Mouse (Mus musculus) intestine, embryonic 16.5 days (tissue): ENCODE measurements around the gene Ccdc78. TPM values are rescaled to one million over a fixed set of nuclear protein-coding genes. Genes with fewer than 3 reads are reported as not detected.

ENCODE experiments used
- ATAC-seq: fragments of 200-750 bp; cut with Nextera tagmentation; 2 replicates; pipeline ENCODE4 v1.8.0; 2017; ENCODE audit warnings: moderate TSS enrichment, moderate library complexity
- H3K27ac ChIP-seq: fragments of 300-500 bp; sonication (generic); 2 replicates; pipeline ENCODE4 v1.5.1; 2014; ENCODE audit warnings: mild to moderate bottlenecking, low read length
- H3K27me3 ChIP-seq: fragments of 300-500 bp; sonication (generic); replicated peaks from 2 replicates; pipeline ENCODE4 v1.6.1; 2014; ENCODE audit warnings: low read length, control low read depth, mixed read lengths; ENCODE audit not compliant: control insufficient read depth, insufficient read depth
- H3K36me3 ChIP-seq: fragments of 300-500 bp; sonication (generic); 2 replicates; pipeline ENCODE4 v1.6.1; 2014; ENCODE audit warnings: low read length, control low read depth; ENCODE audit not compliant: control insufficient read depth, insufficient read depth
- H3K4me1 ChIP-seq: fragments of 300-500 bp; sonication (generic); 2 replicates; pipeline ENCODE4 v1.6.1; 2014; ENCODE audit warnings: low read length, control low read depth, mixed read lengths; ENCODE audit not compliant: control insufficient read depth, insufficient read depth
- H3K4me2 ChIP-seq: fragments of 300-500 bp; sonication (generic); 2 replicates; pipeline ENCODE4 v1.6.1; 2014; ENCODE audit warnings: low read depth, low read length, control low read depth
- H3K4me3 ChIP-seq: fragments of 300-500 bp; sonication (generic); 2 replicates; pipeline ENCODE4 v1.5.1; 2014; ENCODE audit warnings: mild to moderate bottlenecking, low read length
- H3K9ac ChIP-seq: fragments of 300-500 bp; sonication (generic); 2 replicates; pipeline ENCODE4 v1.6.1; 2014; ENCODE audit warnings: low read depth, low read length
- H3K9me3 ChIP-seq: fragments of 300-500 bp; sonication (generic); 2 replicates; pipeline ENCODE4 v1.6.1; 2016; ENCODE audit warnings: low read length, control low read depth; ENCODE audit not compliant: control insufficient read depth
- WGBS: fragments of 180-500 bp; shearing (Covaris S2); extraction: QIAGEN DNeasy Blood & Tissue Kit; methylation state at CpG from one replicate; pipeline ENCODE4 v1.1.7; 2014; 5-methylcytosine and 5-hydroxymethylcytosine counted together
- polyA plus RNA-seq: library from polyadenylated mRNA; unstranded; fragments of >200 nt; fragmentation: Nextera tagmentation; extraction: Ambion mirVana; gene quantifications from 2 replicates; pipeline ENCODE4 v1.2.1, GENCODE M21; 2015

Gene Ccdc78
- polyA plus RNA-seq, 1 experiment from 2014 or later: 0.16 TPM

DNA sequence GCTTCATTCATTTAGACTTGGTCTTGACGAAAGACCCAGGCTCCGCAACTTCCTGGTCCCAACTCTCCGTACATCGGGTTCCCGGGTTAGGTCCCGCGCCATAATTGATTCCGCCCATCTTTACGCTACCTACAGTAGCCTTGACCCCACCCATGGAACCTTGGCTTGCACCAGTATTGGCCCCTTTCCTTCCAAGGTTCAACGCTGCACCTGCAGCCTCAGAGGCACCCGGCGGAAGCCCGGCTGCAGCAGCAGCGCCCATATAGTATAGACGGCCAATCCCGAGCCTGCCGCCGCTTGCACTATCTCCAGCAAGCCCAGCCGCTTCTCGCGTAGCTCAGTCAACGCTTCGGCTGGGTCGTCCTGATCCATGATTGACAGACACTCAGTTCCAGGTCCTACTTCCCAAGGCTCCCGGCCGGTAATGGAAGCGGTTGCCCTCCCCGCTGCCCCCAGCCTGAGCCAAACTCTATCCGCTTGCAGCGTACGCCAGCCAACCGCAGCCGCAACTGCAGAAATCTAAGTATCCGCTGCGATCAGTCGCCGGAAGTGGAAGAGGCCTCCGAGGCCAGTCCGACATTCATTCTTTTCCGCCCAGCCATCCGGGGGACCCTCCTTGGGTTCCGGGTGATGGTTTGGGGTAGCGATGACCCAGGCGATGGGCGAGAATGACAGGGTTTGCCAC lies 5.6 kb downstream of the Ccdc78 start:
- peak overlapping the region; percentile 99 for H3K27ac ChIP-seq
- H3K36me3 ChIP-seq: peaks cover 10% of the 10 kb centered on the region; the same call in 1 of the 2 replicates
- H3K9me3 ChIP-seq: no peaks in the 10 kb centered on the region
- WGBS: under 1% methylated on average over 45 of the region's 45 CpGs
- H3K4me1 ChIP-seq: peaks cover 32% of the 10 kb centered on the region
- H3K4me2 ChIP-seq: peak overlapping the region; percentile 90
- H3K9ac ChIP-seq: peak overlapping the region; percentile 89
- peak; percentile 81 for ATAC-seq
- H3K27me3 ChIP-seq: no peaks in the 10 kb centered on the region
- peak overlapping the region; percentile 85 for H3K4me3 ChIP-seq

DNA sequence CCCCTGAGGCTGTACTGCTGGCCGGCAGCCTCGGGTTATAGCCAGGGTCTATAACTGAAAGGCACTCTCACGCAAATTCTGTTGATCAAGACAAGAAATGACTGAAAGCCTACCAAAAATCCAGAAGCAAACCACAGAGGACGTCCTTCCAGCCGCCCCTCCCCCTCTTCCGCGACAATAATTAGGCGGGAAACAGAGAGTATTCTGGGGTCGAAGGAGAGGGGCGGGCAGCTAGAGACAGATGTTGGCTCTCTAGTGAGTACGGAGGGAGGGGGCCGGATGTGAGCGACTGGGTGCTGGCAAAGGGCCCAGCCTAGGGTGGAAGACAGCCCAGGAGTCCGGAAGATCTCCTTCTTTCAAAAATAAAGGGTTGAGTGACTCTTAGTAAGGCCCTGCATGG lies 6.2 kb downstream of the Ccdc78 start, which contains the start of gene Fam173a:
Gene Fam173a, minus strand, starts transcription at position 287 of the 400 bp plus-strand sequence.
- H3K4me3 ChIP-seq: peak within 1 kb of the TSS; percentile 85
- ATAC-seq: peak; percentile 67
- peak within 1 kb of the TSS; percentile 99 for H3K27ac ChIP-seq
- peaks cover 37% of the 10 kb centered on the region for H3K4me1 ChIP-seq
- peaks cover 10% of the 10 kb centered on the region; the same call in 1 of the 2 replicates for H3K36me3 ChIP-seq
- H3K27me3 ChIP-seq: no peaks in the 10 kb centered on the region
- peak within 1 kb of the TSS; percentile 90 for H3K4me2 ChIP-seq
- H3K9me3 ChIP-seq: no peaks in the 10 kb centered on the region
- WGBS: under 1% methylated on average over 14 of the region's 14 CpGs
- peak within 1 kb of the TSS; percentile 89 for H3K9ac ChIP-seq

DNA sequence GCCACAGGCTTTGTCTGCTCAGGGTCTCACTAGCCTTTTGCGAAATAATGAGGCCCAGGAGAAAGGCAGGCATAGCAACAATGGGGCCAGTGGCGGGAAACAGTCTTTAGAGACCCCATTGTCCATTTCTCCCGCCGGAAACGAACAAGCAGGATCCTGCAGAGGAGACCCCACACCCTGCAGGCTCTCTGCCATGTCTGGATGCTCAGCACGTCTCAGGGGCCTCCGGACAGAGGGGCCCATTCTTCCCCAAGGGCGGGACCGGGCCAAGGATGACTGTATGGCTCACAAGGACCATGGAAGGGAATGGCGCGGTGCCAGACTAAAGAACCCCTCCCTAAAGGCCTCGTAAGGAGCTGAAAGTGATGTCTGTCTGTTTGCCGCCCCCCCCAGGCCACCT lies 7.8 kb downstream of the Ccdc78 start:
- no peak for ATAC-seq

DNA sequence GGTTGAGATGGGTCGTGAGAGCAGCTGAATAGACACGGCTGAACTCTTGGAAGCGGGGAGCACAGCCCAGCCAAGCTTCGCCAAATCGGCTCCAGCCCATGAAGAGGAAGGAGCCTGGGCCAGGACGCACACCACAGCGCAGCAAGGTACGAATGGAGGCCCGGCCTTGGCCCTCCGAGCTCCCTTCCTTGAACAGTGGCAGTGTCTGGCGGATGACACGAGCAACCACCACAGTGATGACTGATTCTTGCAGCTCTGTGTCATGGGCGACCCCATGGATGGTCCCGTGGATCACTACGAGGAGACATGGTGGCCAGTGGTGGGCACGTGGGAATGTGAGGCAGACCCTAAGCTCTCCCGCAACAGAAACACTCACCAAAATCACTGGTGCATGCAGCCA lies 8.6 kb downstream of the Ccdc78 start:
- no peak overlapping the region for H3K4me2 ChIP-seq
- ATAC-seq: no peak
- H3K9me3 ChIP-seq: no peaks in the 10 kb centered on the region
- WGBS: 82% methylated on average over 17 of the region's 17 CpGs
- H3K4me1 ChIP-seq: peaks cover 37% of the 10 kb centered on the region
- 0 out of 2 replicates have a peak, but pooled peaks cover 2% of the 10 kb centered on the region for H3K36me3 ChIP-seq
- no peaks in the 10 kb centered on the region for H3K27me3 ChIP-seq
- no peak overlapping the region for H3K4me3 ChIP-seq
- H3K27ac ChIP-seq: 0 out of 2 replicates have a peak overlapping the region, but pooled peaks have one; percentile 28
- no peak overlapping the region for H3K9ac ChIP-seq

More for the DNA sequence above, 7.8 kb downstream of the Ccdc78 start:
- no peak overlapping the region for H3K4me2 ChIP-seq
- H3K27ac ChIP-seq: no peak overlapping the region
- H3K9me3 ChIP-seq: no peaks in the 10 kb centered on the region
- 0 out of 2 replicates have a peak overlapping the region, but pooled peaks have one; percentile 13 for H3K9ac ChIP-seq
- peaks cover 37% of the 10 kb centered on the region for H3K4me1 ChIP-seq
- H3K27me3 ChIP-seq: no peaks in the 10 kb centered on the region
- peaks cover 8% of the 10 kb centered on the region; the same call in 1 of the 2 replicates for H3K36me3 ChIP-seq
- no peak overlapping the region for H3K4me3 ChIP-seq
- 66% methylated on average over 13 of the region's 13 CpGs for WGBS

DNA sequence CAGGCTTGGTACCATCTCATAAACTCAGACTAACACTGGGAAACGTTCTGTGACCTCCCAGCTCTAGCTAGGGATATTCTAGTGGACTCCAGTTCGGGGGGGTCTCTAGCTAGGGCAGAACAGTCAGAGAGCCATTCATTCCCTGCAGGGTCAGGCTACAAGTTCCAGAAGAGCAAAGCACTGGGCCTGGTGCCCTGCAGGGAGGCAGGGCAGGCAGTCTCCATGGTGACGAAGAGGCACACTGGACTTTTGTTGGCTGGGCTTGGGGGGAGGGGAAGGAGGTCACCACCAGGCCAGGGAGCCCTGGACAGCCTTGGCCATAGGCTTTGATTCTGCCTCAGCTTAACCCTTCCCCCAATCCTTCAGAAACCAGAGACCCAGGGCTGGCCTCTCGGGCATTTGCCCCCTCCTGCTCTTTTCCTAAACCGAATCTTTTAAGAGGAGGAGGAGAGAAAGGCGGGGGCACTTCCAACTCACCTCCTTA lies 9.3 kb downstream of the Ccdc78 start, which contains the start of gene AC134908.4:
Gene AC134908.4, minus strand, starts transcription at position 51 of the 484 bp plus-strand sequence.
- peak within 1 kb of the TSS; percentile 28 for H3K27ac ChIP-seq
- peak within 1 kb of the TSS; percentile 83 for H3K4me3 ChIP-seq
- no peaks in the 10 kb centered on the region for H3K9me3 ChIP-seq
- no peak for ATAC-seq
- H3K4me1 ChIP-seq: peaks cover 37% of the 10 kb centered on the region
- peak within 1 kb of the TSS; percentile 97 for H3K4me2 ChIP-seq
- H3K36me3 ChIP-seq: 0 out of 2 replicates have a peak, but pooled peaks cover 2% of the 10 kb centered on the region
- WGBS: 39% methylated on average over 6 of the region's 6 CpGs
- H3K9ac ChIP-seq: peak within 1 kb of the TSS; percentile 75
- no peaks in the 10 kb centered on the region for H3K27me3 ChIP-seq

DNA sequence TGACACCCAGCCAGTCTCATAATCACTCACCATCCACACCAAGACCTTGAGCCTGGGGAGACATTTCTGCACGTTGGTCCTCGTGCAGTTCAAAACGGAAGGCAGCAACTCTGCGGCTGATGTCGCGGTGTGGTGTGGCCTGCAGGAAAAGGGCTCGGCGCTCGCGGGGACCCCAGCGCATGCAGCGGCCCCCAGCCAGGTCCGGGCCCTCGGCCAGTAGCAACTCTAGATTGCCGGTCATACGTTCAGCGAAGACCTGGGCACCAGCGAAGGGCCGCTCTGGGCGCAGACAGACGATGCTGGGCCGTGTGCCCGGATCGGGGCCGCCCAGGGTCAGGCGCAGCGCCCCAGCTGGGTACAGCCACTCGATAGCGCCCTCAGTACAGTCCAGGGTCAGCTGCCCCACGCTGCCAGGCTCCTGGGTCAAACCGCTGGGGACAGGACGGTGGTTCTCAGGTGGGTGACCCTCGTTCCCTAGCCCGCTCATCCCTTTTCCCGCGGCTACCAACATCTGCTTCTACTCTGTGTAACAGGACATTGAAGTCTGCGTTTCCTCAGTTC lies 9.9 kb downstream of the Ccdc78 start:
- peak overlapping the region; percentile 6 for H3K27ac ChIP-seq
- H3K4me2 ChIP-seq: peak overlapping the region; percentile 97
- 5% methylated on average over 36 of the region's 37 CpGs for WGBS
- H3K9me3 ChIP-seq: no peaks in the 10 kb centered on the region
- peak overlapping the region; percentile 83 for H3K4me3 ChIP-seq
- peaks cover 31% of the 10 kb centered on the region for H3K4me1 ChIP-seq
- no peaks in the 10 kb centered on the region for H3K27me3 ChIP-seq
- H3K9ac ChIP-seq: peak overlapping the region; percentile 75
- ATAC-seq: 0 out of 2 replicates have a peak, but pooled peaks have one; percentile 1
- H3K36me3 ChIP-seq: 0 out of 2 replicates have a peak, but pooled peaks cover 2% of the 10 kb centered on the region

DNA sequence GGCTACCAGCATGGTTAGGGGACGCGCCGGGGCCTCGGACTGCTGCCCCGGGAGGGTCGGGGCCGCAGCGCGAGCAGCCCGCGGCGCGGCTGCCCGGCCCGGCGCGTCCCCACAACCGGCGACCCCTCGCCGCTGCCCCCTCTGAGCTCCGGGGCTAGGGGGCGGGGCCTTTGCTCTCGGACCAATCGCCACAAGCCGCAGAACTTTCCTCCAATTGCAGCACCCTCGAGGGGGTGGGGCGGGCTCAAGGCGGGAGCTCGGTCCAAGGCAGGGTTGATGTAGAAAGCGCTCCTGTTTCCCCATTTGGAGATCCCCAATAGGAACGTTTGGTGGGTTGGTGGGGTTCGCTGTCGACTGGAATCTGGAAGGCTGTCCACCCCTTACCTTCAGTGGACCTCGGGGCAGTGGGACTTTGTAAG lies 10.6 kb downstream of the Ccdc78 start, which contains the start of gene Metrn:
Gene Metrn, minus strand, starts transcription at position 186 of the 419 bp plus-strand sequence.
- H3K9me3 ChIP-seq: no peaks in the 10 kb centered on the region
- H3K36me3 ChIP-seq: 0 out of 2 replicates have a peak, but pooled peaks cover 2% of the 10 kb centered on the region
- peaks cover 29% of the 10 kb centered on the region for H3K4me1 ChIP-seq
- peak within 1 kb of the TSS; percentile 97 for H3K4me2 ChIP-seq
- H3K27me3 ChIP-seq: no peaks in the 10 kb centered on the region
- peak within 1 kb of the TSS; percentile 6 for H3K27ac ChIP-seq
- H3K9ac ChIP-seq: peak within 1 kb of the TSS; percentile 75
- peak; percentile 77 for ATAC-seq
- under 1% methylated on average over 35 of the region's 35 CpGs for WGBS
- H3K4me3 ChIP-seq: peak within 1 kb of the TSS; percentile 83

DNA sequence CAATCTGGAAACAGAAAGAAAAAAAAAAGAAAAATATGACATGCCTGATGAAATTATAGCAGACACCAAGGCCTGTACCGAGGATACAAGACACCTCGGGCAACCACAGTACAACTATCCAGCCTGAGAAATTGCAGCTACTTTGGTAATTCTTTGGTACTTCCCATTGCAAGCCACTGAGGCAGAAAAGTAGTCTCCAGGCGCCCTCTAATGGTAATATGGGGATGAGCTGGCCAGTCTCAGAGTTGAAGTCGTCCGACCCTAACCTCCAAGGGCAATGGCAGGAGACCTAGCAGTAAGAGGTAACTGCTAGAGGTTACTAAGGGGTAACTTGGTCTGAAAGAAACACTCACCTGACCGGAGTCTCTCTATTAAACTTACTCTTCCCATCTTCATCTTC lies 14.6 kb downstream of the Ccdc78 start:
- WGBS: 8% methylated on average over 6 of the region's 6 CpGs
- no peaks in the 10 kb centered on the region for H3K27me3 ChIP-seq
- H3K36me3 ChIP-seq: no peaks in the 10 kb centered on the region
- no peaks in the 10 kb centered on the region for H3K9me3 ChIP-seq
- H3K4me2 ChIP-seq: no peak overlapping the region
- ATAC-seq: peak; percentile 32; the same call in 1 of the 2 replicates
- H3K27ac ChIP-seq: no peak overlapping the region
- peaks cover 10% of the 10 kb centered on the region; the same call in 1 of the 2 replicates for H3K4me1 ChIP-seq
- H3K4me3 ChIP-seq: no peak overlapping the region
- no peak overlapping the region for H3K9ac ChIP-seq
